Mouse (Mus musculus) heart, postnatal 25 days (tissue): ENCODE measurements around the gene Pde1b. TPM values are rescaled to one million over a fixed set of nuclear protein-coding genes. Genes with fewer than 3 reads are reported as not detected.

Source experiments
- DNase-seq: peaks from one replicate; pipeline ENCODE4 v3.0.0; 2022; ENCODE audit warnings: low spot score
- intact Hi-C: fragments of 180-260 bp; cut with DNase I; formaldehyde crosslinking; loops from one replicate; pipeline ENCODE4 v1.15.1; 2025
- total RNA-seq, 2 experiments: library from RNA; stranded (reverse); gene quantifications; 2 replicates each; pipeline ENCODE4 v1.2.3; 2021

Pde1b gene
- total RNA-seq, 2 experiments from 2014 or later = 1.1 to 1.4 TPM

- no peak for DNase-seq
- intact Hi-C loops = no loop called here
Observed at GRCm38 (mm10) chr15:103503251-103503600, 392 bp downstream of the Pde1b start.

GRCm38 (mm10) chr15:103503660-103504059, 826 bp downstream of the Pde1b start:
- DNase-seq = no peak
- intact Hi-C loops = no loop called here

- no peak for DNase-seq
- intact Hi-C loops = no loop called here
Observed at GRCm38 (mm10) chr15:103509317-103509716, 6.5 kb downstream of the Pde1b start.

GRCm38 (mm10) chr15:103511652-103512051, 8.8 kb downstream of the Pde1b start:
- intact Hi-C loops = no loop called here
- DNase-seq = no peak

- DNase-seq = no peak
- intact Hi-C loops = no loop called here
Observed at GRCm38 (mm10) chr15:103513621-103514031, 10.8 kb downstream of the Pde1b start.

- peak; percentile 60 for DNase-seq
- intact Hi-C loops = no loop called here
Observed at GRCm38 (mm10) chr15:103514119-103514518, 11.3 kb downstream of the Pde1b start.

GRCm38 (mm10) chr15:103514914-103515313, 12.1 kb downstream of the Pde1b start:
- intact Hi-C loops = no loop called here
- DNase-seq = no peak

GRCm38 (mm10) chr15:103518600-103519385, 16.0 kb downstream of the Pde1b start:
- intact Hi-C loops = no loop called here
- DNase-seq = no peak

- intact Hi-C loops = no loop called here
- no peak for DNase-seq
Observed at GRCm38 (mm10) chr15:103519386-103520378, 16.8 kb downstream of the Pde1b start.

GRCm38 (mm10) chr15:103522458-103523099, 19.7 kb downstream of the Pde1b start:
- intact Hi-C loops = no loop called here
- DNase-seq = no peak

GRCm38 (mm10) chr15:103523156-103523555, 20.3 kb downstream of the Pde1b start:
- intact Hi-C loops = no loop called here
- no peak for DNase-seq

- intact Hi-C loops = no loop called here
- DNase-seq = no peak
Observed at GRCm38 (mm10) chr15:103530372-103530771, 27.5 kb downstream of the Pde1b start.

- DNase-seq = no peak
- intact Hi-C loops = no loop called here
Observed at GRCm38 (mm10) chr15:103534054-103534620, 31.3 kb downstream of the Pde1b start.

GRCm38 (mm10) chr15:103535030-103535429, 32.2 kb downstream of the Pde1b start:
- DNase-seq = no peak
- intact Hi-C loops = no loop called here

- no peak for DNase-seq
- intact Hi-C loops = no loop called here
Observed at GRCm38 (mm10) chr15:103535786-103536185, 33.0 kb downstream of the Pde1b start.

- DNase-seq = no peak
- intact Hi-C loops = no loop called here
Observed at GRCm38 (mm10) chr15:103536456-103536855, 33.6 kb downstream of the Pde1b start.

- DNase-seq = no peak
- intact Hi-C loops = no loop called here
Observed at GRCm38 (mm10) chr15:103537011-103537821, 34.4 kb downstream of the Pde1b start.

GRCm38 (mm10) chr15:103537822-103538213, 35.0 kb downstream of the Pde1b start, which contains the start of gene Ppp1r1a:
Gene Ppp1r1a, minus strand, starts transcription at chr15:103538003.
- intact Hi-C loops = no loop called here

GRCm38 (mm10) chr15:103539259-103539658, 36.4 kb downstream of the Pde1b start:
- no peak for DNase-seq
- intact Hi-C loops = no loop called here

More at GRCm38 (mm10) chr15:103537822-103538213, 35.0 kb downstream of the Pde1b start, which contains the start of gene Ppp1r1a:
- no peak for DNase-seq
